Mouse (Mus musculus) kidney, adult 9 months (tissue): Measurements from ENCODE around the gene Tm7sf2.

ENCODE experiments used
- DNase-seq: peaks from one replicate; pipeline ENCODE4 v3.0.0; 2022

The Tm7sf2 gene

DNA sequence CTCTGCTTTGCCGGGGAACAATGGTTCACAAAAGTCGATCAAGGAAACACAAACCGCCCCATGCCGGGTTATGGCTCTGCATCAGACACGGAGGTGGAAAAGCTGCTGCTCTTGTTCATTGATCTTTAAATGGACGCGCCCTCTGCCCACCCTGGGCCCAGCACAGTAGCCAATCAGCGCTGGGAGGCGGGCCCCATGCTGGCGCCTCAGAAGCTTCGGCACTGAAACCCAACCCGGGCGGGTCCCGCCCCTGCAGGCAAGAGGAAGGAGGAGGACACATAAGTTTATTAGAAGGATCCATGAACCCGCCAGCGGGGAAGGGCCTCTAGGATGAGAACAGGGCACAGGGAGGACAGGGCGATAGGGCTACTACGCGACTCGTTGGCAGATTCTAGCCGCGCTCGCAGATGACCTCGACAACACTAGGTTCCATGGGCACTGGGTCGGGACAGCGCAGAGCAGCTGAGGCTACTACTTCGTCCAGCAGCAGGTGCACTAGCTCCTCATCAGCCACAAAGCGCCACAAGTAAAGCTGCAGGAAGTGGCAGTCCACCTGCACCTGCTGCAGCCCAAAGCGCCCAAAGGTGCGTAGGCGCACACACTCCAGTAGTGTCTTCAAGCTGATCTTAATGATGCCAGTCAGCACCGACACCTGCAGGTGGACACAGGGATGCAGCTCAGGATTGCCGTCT, at the start of gene Tm7sf2:
Gene Tm7sf2 (minus strand): TSS at position 650 of the 692 bp plus-strand sequence.
- peak; percentile 95 for DNase-seq

DNA sequence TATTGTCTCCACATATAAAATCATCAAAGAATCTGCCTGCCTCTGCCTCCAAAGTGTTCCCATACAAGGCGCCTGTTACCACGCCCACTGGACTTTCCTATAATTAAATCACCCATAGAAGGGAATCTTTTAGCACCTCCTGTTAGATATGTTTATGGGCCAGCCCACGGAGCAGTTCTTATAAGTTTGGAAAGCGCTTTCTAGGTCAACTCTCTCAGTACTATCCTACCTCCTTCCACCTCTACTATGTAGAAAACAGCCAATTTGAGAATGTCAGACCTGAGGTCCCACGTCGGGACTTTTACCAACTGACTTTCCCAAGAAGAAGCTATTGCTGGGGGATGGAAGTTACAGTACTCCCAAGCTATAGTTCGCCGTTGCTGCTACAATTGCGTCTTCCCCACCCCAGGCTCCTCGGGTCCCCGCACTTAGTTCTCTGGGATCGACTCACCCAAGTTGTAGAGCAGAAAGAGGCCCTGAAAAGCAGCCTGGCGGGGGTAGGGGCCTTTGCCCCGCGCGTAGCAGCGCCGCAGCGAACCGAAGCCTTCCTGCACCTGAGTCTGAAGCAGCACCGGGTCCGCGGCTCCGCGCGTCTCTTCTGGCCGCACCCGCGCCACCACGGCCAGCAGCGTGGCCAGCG, 49.3 kb upstream of the Tm7sf2 start:
- DNase-seq = peak; percentile 34

DNA sequence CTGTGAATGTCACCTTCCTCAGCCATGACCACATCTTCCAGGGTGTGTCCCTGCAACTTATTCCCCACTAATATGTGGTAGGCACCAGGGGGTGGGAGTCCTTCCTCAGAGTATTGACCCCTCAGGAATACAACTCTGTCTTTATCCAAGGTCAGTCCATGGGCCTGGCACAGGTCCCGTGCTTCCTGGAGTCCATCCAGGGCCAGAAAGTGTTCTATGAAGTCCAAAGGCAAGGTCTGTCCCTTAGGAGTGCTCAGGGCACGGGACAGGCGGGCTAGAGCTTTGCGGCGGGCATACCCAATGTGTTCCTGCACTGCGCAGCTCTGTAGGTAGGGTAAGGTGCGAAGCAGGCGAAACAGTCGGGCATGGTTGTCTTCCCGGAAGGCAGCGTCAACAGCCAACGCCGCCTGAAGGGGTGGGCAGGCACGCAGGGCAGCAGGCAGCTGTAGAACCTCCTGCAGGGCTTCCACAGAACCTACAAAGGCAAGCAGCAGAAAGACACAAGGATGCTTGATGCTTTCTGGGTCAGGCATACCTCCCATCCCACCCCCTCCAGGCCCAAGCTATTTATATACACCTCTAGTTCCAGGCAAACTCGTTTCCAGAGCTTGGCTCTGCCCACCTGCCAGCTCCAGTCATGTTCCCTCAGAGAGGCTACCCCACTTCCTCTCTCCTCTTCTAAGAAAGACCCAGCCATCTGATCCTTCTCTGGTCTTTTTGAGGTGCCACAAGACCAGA, 48.1 kb upstream of the Tm7sf2 start:
- DNase-seq = peak; percentile 71

DNA sequence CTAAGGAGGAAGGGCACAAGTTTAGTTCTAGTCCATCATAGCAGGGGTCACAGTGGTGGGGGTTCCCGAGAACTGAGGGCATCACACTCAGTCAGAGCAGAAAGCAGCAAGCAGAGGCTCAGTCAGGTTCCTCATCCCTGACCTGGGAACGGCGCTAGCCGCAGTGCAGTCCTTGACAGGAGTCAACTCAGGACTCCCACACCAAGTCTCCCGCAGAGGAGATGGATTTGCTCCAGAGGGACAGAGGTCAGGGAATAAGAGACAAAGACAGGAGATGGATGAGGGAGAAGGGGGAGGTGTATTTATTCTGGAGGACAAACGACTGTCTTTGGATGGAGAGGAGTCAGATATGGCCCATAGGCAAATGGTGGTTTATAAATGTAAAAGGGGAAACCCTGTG, 44.9 kb upstream of the Tm7sf2 start:
- DNase-seq = peak; percentile 64

DNA sequence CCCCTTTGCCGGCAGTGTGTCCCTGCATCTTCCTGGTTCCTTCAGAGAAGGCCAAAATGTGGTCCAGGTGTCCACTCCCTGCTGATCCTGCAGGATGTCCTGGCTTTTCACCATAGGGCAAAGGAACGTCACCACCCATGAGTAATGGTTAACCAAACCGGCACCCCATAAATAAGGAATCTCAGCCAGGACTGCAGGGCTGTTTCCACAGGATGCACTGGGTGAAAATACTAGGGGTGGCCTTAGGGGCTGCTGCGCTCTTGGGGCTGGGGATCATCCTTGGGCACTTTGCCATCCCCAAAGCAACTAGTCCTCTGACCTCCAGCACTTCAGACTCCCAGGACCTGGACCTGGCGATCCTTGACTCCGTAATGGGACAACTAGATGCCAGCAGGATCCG, 37.4 kb upstream of the Tm7sf2 start, which contains the start of gene Naaladl1:
Gene Naaladl1 (plus strand): TSS at position 197 of the 400 bp plus-strand sequence.
- DNase-seq = no peak

DNA sequence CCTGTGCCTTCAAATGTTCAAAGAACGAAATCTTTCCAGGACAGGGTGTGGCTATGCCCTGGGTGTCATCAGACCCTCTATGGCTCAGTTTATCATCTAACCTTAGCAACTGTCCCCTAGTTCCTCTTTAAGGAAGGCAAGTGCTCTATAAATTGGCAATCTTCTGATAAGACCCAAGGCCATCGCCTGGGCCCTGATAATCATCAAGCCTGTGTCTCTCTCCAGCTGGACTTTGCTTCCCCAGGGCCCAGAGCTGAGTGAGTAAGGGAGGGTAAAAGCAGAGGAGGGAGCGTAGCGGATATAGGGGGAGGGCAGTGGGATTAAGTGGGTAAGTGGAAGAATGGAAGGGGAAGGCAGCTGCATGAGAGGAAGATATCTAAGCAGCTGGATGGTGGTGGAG, 36.3 kb upstream of the Tm7sf2 start:
- no peak for DNase-seq

DNA sequence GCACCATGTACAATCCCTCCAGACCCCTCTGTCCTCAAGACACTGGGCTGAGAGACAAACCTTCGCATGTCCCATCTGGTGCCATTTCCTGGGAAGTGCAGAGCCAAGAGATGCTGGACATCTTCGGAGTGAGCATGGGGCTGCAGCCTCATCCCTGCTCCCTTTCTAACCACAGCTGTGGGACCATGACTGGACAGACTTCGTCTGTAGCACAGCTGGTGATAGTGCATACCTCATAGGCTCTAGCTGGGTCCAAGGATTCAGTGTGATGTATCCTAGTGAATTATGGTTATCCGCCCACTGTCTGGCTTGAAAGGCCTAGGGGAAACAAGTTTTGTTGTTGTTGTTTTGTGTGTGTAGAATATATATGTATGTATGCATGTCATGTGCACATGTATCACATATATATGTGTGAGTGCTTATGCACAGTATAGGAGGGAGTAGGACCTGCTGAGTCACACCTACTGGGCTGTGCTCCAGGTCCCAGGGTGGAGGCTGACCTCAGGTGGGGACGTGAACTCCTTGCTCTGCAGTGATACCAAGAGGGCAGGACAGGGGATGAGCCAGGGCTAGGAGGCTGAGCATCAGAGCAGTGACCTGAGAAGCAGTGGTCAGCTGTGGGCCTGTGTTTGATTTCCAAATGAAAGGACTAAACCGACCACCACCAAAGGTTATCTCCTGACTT, 34.1 kb upstream of the Tm7sf2 start:
- DNase-seq = no peak

DNA sequence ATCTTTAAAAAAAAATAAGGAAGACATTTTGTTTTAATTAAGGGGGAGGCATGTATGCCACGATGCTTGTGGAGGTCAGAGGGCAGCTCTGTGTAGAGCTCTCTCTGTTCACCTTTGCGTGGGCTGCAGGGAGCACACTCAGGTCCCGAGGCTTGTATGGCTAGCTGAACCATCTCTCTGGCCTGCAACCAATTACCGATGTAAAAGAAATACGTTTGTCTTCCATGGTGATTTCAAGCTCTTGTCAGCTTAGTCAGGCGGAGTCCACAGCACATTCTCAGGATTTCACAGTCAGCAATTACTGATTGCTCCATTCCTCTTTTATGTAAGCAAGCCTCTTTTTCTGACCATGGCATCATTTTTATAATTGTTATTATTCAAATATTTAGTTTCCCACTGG, 33.0 kb upstream of the Tm7sf2 start:
- DNase-seq = no peak

DNA sequence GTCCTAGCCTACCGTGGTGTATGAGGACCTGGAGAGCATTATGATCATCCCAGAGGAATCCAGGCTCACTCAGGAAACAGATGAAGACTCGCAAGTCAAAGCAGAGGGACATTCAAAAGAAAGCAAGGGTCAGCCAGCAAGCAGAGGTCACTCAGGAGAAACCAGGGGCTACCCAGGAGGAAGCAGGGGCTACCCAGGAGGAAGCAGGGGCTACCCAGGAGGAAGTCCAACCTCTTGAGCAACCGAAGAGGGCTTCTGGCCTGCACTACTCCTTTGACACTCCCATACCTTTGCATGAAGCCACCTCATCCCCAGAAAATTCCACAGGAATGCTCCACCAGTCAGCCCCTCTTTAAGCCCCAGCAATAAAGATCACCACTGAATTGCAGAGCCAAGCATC, 29.7 kb upstream of the Tm7sf2 start:
- no peak for DNase-seq

DNA sequence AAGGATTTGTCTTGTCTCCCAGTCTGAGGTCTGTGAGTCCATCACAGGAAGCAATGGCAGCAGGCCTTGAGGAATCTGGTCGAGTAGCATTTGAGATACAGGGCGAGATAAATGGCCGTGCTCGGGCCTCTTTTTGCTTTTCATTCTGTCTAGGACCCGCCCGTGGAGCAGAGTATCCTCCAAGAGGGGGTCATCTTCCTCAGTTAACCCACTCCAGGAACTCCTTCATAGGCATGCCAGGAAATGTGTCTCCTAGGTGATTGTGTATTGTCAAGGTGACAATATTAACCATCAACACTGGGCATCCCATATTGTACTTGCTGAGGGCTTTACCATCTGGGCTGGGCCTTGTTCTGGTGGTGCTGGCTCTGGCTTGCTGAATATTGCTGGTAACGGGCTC, 25.9 kb upstream of the Tm7sf2 start, which contains the start of gene AC131692.1:
Gene AC131692.1 (plus strand): TSS at position 301 of the 400 bp plus-strand sequence.
- no peak for DNase-seq

DNA sequence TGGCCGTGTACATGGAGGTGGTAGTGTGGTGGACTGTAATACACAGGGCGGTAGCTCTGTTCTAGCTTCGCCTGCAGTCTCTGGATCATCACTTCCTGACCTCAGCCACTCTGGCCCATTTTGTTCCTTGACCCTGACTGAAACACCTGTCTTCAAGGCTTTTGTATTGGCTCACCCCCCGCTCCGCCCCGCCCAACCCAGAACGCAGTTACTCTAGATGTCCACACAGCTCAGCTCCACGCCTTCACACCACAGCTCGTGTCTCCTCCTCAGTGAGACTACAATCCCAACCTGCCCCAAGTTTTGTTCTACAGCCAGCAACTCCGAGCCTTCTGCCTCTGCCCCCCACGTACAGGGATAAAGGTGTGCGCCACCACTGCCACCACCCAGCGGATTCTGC, 20.7 kb upstream of the Tm7sf2 start:
- no peak for DNase-seq

DNA sequence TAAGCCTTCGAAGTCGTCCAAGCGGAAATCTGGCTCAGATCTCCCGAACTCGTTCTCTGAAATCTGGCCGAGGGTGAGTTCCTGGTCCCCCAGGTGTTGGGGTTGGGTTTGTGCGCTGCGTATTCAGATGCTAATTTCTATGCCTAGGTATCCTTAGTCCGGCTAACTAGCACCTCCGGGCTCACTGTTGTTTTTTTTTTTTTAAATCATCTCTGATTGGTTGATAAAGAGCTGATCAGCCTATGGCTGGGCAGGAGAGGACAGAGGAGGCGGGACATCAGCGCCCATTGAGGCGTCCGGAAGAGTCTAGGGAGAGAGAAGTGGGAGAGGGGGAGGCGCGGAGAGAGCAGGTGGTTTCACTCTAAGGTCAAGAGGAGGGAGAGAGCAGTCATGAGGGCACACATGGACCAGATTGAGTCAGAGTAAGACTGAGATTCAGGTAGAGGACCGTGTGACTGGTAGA, 17.3 kb upstream of the Tm7sf2 start:
- DNase-seq = peak; percentile 62

DNA sequence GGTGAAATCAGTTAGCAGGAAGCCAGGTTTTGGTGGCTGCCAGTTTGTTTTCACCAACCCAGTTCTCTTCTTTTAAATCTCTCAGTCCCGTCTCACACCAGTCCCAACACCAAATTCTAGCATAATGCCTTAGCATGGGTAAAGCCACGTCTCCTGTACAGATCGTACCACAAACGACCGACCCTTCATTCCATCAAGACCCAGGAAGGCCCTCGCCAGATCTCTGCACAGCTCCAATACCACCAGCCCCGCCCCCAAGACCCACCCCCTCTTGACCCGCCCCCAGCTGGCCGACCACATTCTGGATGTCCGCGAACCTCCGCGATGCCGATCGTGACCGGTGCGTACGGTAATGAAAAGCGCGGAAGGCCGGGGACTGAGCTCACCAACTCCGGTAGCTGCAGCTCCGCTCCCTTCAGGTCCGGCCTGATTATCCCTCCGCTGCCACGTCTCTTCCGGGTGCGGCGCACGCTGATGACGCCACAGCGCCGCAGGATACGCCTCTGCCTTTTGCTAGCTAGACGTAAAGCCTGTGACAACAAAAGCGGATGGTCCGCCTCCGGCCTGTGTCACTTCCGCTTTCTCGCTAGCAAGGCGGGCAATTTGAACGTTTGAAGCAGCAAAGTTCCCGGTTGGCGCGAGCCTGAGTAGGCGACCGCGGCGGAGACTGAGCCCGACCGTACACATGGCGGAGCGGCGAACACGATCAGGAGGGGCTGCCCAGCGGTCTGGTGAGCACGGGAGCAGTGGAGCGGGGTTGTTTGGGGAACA, 16.5 kb upstream of the Tm7sf2 start, which contains the start of the genes Zfpl1 and Cdca5:
Gene Zfpl1 (minus strand): TSS at position 479 of the 771 bp plus-strand sequence.
Gene Cdca5 (plus strand): TSS at position 506 of the 771 bp plus-strand sequence.
- peak; percentile 98 for DNase-seq

DNA sequence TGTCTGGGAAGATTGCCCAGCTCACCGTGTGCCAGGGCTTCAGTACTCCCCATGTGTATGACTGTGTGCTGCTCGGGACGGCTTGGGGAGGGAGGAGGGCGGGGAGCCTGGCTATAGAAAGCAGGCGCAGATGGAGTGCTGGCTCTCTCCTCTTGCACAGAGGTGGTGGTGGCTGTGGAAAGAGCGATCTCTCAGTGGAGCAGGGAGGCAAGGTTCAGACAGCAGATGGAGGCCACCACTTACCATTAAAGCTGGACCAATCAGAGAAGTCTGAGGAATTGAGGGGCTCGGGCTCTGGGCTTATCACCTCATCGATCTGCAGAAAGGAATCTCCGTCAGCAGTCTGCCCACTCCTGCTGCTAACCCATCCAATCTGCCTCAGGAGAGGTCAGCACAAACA, 14.0 kb upstream of the Tm7sf2 start, which contains the start of gene Gm28374:
Gene Gm28374 (minus strand): TSS at position 101 of the 400 bp plus-strand sequence.
- DNase-seq = no peak

DNA sequence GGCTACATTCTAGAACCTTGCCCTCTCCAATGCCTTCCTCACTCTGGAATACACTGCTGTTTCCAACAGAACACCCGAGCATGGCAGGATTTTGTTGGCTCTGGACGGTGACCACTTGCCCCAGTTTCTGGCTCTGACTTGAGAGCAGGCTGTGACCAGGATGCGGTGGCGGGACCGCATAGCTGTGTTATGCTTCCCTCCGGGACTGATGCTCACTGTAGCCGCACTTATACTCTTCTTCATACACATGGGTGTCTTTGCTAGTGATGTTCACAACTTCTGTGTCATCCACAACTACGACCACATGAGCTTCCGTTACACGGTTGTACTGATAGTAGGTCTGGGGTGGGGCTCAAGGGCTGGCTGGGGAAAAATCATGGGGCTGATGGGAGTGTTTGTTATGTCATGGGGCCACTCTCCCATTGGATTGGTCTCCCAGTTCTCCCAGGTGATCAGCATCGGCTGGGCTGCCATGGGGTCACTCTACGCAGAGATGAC, 11.9 kb upstream of the Tm7sf2 start, which contains the start of gene Tmem262:
Gene Tmem262 (plus strand): TSS at position 51 of the 498 bp plus-strand sequence.
- DNase-seq = no peak

DNA sequence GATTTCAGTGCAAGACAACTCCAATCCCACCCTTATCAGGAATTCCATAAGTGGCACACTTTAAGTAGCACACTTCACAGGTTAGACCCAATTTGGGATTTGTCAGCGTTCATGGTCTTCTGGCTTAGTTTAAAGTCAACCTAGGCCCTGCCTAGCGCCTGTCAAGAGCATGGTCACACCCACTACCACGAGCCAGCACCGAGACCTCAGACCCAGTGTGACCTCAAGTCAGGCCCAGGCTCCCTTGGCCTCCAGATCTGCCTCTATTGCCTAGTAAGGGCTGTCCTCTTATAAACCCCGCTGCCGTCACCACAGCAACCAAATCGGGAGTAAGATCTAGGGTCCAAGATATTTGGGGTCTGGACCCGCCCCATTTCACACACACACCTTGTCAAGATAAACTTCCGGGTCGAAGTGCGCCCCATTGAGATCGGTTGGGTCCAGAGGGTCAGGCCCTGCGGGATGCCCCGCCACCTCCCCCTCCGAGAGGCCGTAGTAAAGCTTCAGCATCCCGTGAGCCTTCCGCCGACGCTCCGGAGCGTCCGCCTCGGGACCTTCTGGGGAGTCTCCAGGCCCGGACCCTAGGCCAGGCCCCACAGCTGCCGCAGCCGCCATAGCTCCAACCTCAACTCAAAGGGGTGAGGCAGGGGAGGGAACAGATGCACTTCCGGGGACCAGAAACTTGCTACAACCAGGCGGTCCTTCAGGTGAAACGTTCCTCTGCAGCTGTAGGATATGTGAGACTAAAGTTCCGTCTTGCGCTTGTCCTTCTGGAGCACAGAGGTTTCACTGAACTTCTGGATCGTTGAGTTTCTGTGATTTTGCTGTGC, 8.6 kb upstream of the Tm7sf2 start, which contains the start of gene Vps51:
Gene Vps51 (minus strand): TSS at position 668 of the 830 bp plus-strand sequence.
- peak; percentile 93 for DNase-seq

DNA sequence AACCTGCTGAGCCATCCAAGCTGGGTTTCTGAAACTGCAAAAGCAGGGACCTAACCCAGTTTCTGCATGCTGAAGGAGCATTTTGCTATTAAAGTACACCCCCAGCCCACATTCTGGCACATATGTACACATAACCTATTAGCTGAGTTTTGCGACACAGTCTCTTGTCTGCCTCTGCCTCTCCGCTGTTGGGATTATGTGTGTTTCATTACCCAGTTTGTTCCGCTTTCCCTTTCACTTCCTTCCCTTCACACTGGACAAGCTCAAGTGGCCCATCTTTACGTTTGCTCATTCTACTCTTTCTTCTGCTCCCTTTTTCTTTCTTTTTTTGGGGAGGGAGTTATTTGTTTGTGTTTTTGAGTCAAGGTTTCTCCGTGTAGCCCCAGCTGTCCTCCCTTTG, 5.7 kb upstream of the Tm7sf2 start:
- no peak for DNase-seq

DNA sequence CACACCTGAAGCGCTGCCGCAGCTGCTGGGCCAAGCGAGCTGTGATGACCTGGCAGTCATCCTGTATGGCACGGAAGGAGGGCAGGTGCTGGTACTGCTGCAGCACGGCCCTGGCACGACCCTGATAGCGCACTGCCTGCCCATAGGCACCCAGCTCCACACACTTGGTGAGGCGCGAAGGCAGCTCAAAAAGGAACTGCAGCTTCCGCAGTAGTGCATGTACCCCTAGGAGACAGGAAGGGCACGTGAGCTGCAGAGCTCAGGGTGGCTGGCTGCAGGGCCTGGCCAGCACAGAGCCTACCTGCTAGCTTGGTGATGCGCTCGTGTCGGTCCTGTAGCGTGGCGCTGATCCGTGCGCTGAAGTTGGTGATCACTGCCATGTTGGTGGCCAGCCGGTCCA, 3.1 kb upstream of the Tm7sf2 start:
- no peak for DNase-seq

DNA sequence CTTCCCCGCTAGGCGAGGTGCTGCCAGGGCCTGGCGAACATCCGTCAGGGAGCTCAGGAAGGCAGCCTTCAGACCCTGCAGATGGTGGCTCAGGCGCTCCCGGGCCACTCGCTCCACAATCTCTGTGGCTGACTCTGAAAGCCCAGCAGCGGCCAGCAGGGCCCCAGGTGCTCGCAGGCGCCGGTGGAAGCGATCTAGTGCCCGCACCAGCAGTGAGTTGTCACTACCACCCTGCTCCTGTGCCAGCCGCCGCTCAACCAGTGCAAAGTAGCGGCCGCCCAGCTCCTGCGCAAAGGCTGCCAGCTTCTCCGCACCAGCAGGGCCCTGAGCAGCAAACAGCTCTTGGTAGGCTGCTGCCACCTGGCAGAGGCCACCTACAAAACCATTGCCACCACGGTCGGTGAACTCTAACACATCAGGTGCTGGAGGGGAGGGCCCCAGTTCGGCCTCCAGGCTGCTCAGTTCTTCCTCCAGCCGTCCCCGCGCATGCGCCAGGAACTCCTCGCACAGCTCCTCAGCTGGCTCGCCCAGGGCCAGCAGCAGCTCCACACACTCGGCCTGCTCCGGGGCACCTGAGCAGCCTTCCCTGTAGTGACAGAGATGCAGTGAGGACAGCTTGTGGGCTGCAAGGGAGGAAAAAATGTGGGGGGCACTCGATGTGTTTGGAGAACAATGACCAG, 2.5 kb upstream of the Tm7sf2 start:
- DNase-seq = no peak

DNA sequence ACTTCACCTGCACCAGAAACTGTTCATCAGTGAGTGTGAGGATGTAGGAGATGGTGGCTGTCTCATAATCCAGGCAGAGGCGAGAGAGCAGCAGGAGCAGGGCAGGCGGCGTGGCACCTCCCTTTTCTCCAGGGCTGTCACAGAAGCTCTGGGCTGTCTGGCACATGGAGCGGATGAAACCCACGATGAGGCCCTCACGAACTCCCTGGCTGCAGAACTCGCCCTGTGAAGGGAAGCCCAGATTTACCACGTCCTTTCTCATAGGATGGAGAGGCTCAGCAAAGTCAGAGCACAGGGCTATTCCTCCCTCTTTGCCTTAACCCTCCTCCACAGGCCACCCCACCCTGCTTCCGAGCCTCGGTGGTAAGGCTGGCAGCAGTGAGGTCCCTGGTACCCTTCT, 1.7 kb upstream of the Tm7sf2 start:
- DNase-seq = no peak
